Mouse (Mus musculus) adrenal gland, adult (tissue): ENCODE measurements around the gene Scnn1a.

Experiments used
- DNase-seq, 2 experiments: peaks; one replicate each; pipeline ENCODE4 v3.0.0; 2022 to 2023; ENCODE audit warnings: low spot score in 1 of 2; ENCODE audit not compliant: inconsistent age in 2 of 2

The Scnn1a gene

DNA sequence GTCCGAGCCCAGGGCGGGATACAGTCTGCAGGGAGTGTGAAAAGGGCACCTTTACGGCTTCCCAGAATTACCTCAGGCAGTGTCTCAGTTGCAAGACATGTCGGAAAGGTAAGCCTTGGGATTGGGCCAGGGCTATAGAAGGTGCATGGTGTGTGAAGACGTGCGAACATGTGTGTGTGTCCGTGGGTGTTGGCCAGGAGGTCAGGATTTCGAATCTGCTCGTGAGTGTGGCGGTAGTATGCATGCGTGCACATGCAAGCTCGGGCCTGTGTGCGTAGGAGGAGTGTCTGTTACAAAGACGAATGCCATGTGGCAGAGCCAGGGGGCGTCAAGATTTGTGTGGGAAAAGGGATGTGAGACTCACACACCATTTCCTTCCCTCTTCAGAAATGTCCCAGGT, 36.9 kb downstream of the Scnn1a start:
- peak in 1 of 2 experiments; percentile 44 for DNase-seq

- peak; percentile 75 to 90 for DNase-seq
Measured at GRCm38 (mm10) chr6:125359999-125360398, 39.5 kb downstream of the Scnn1a start.

DNA sequence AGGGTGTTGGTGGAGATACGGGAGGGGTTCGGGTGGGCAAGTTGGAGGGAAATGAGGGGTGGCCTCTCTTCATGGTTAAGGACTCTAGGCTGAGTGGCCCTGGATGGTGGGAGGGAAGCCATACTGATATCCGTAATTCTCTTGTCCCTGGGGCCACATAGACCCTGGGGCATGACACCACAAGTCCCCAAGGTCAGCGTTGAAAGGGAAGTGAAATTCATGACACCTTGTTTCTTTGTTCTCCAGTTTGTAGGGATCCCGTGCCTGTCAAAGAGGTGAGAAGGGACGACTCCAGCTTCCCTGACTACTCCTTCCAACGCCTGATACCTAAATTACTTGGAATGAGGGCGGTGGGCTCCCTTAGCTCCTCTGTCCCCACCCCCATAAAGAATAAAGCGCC, 40.4 kb downstream of the Scnn1a start:
- DNase-seq = peak in 1 of 2 experiments; percentile 9

- DNase-seq = peak; percentile 69 to 85
Measured at GRCm38 (mm10) chr6:125361467-125362291, 41.2 kb downstream of the Scnn1a start.

GRCm38 (mm10) chr6:125363021-125363420, 42.6 kb downstream of the Scnn1a start:
- DNase-seq = peak in 1 of 2 experiments; percentile 53

GRCm38 (mm10) chr6:125363451-125364242, 43.2 kb downstream of the Scnn1a start:
- peak; percentile 63 to 84 for DNase-seq

DNA sequence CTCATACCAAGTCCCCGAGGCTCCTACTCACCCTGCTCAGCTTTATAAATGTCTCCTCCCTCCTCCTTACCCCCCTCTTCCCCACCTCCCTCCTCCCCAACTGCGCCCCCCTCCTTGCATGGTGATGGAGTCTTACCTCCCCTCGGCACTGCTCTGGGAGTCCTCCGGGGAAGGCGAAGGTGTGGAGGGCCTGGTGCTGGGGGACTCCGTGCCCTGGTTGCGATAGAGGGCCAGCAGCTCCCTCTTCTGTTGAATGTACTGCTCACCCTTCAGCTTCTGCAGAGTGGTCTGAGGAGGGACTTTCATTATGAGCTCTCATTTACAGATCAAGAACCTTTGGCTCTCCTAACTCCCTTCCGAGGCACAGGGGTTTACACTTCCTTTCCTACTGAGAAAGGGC, 44.0 kb downstream of the Scnn1a start:
- DNase-seq = peak; percentile 67 to 80

DNA sequence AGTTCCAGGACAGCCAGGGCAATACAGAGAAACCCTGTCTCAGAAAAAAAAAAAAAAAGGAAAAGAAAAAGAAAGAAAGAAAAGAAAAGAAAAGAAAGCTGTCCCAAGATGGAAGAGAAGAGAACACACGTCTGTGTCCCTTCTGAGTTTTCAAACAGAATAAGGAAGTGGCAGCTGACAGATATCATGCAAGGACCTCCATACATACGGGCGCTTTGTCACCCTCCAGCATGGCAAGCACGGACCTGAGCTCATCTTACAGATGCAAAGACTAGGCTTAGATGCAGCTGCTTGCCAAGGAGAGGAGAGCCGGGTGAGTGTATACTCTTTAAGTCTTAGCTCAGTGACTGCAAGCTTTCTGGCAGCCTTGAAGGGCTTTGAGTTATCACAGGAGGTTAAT, 45.1 kb downstream of the Scnn1a start:
- no peak for DNase-seq

- peak in 1 of 2 experiments; percentile 67 for DNase-seq
Measured at GRCm38 (mm10) chr6:125366133-125366532, 45.7 kb downstream of the Scnn1a start.

GRCm38 (mm10) chr6:125367758-125368371, 47.4 kb downstream of the Scnn1a start:
- DNase-seq = no peak

- no peak for DNase-seq
Measured at GRCm38 (mm10) chr6:125377042-125377441, 56.6 kb downstream of the Scnn1a start.

DNA sequence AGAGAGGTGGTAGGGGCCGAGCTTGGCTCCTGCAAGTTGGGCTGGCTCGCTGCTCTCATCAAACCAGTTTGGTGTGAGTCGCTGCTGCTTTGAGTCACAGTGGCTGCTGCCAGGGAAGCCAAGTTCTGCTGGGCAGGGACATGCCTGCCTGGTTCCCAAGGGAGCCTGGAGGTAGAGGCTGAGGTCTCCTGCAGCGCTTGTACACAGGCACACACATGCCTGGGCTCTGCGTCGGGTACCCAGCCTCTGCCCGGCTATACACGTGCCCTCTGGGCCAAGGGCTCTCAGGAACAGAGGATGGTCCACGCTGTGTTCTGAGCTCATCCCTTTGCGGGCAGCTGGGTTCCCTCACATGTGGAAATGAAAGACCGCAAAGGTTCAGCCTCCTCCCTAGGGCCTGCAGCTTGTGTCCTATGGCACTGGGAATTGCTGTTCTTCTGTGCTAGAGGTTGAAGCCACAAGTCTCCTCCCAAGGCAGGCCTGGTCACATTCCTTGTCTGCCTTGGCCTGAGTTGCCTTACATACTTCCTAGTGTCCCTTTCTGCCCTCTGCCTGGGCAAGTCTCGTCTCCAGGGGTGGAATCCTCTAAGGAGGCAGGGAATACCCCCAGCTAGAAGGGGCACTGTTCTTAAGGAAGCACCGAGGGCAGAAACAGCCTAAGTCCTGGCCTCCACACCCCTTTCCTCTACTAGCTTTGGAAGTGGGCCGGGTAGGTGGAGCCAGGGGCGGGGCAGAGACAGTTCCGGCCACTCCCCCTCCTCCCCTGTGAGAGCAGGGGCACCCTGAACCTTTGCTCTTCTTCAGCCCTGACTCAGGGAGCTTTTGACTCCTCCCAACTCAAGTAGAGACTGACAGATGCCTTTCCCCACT, 57.4 kb downstream of the Scnn1a start:
- peak; percentile 81 to 93 for DNase-seq

- DNase-seq = no peak
Measured at GRCm38 (mm10) chr6:125378621-125379020, 58.2 kb downstream of the Scnn1a start.

- peak in 1 of 2 experiments; percentile 23 for DNase-seq
Measured at GRCm38 (mm10) chr6:125379781-125380180, 59.3 kb downstream of the Scnn1a start.

DNA sequence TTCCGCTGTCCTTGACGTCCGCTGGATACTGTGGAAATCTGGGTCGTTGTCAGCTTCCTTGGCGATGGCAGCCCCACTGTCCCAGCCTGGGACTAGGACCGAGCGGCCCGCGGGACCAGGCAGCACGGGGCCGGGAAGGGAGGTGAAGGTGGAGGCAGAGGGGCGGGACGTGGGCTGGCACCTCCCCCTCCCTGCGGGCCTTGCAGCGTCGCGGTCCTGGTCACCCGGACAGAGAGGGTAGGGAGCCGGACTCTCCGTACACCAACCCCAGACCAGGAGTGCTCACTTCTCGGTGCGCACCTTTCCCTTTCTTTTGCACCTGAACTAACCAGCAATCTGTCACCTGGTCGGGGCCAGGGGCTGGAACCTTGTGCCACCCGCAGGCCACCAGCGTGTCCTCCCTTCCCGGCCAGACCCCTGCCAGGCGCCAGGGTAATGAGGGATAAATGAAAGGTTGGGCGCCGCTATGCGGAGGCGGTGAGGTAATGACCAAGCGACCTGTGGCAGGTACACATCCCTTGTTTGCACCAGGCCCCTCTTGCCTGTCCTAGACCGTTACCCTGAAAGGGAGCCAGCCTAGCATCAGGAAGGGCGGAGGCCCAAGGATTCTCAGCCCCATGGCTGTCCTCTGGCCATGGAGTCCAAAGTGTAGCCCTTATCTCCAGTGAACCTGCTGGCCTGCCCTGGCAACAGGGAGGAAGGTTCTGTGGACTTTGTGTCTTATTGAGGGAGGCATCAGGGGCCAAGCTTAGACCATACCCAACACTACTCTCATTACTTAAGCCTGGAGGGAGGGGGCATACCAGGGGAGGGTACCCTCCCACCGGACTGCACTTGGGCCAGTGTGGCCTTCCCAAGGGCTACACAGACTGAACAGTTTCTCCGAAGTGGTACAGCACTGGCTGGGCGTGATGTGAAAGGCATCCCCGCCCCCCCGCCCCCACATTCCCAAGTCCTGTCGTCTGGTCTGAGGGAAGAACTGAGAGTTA, 60.2 kb downstream of the Scnn1a start, which contains the start of gene Plekhg6:
Plekhg6 (minus strand) TSS at position 422 of the 989 bp plus-strand sequence.
- peak in 1 of 2 experiments; percentile 65 for DNase-seq

DNA sequence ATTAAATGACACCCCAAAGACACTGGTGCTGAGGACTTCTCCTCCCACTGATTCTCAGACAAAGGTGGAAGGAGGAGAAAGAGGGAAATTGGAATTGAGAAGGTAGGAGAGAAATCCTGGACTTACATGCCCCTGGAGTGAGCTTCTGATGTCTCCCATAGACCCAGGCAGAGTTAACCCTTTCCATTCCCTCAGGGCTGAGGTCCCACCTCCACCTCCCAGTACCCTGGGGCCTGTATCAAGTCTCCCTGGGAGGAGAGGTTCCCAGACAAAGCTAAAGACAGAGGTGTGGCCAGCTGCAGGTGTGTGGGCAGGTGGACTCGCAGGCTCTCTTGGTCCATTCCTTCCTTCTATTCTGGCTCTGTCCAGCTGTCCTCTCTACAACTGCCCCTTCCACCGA, 61.6 kb downstream of the Scnn1a start:
- DNase-seq = peak; percentile 3 to 22

- peak in 1 of 2 experiments; percentile 82 for DNase-seq
Measured at GRCm38 (mm10) chr6:125385066-125385974, 64.9 kb downstream of the Scnn1a start.

DNA sequence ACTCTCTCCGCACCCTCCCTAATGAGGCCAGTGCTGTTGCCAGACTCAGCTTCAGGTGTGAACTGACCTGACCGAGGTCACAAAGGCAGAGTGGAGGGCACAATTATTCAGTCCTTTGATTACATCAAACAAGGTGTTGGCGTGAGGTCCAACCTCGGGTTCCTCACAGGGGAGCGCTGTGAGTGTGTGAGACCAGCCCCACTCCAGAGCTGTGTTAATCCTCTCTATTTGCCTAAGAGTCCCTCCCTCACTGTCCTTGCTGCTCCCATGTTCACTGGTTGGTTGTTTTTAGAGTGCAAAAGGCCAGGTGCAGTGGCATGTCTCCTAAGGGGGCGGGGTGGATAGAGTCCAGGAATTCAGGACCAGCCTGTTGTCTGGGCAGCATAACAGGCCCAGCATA, 65.6 kb downstream of the Scnn1a start:
- peak in 1 of 2 experiments; percentile 33 for DNase-seq
